Mouse (Mus musculus): ENCODE data around the gene Tmem219. TPM values are rescaled to one million over a fixed set of nuclear protein-coding genes. Genes with fewer than 3 reads are reported as not detected.

The Tmem219 gene
- polyA plus RNA-seq, 1 experiment = 83.6 TPM

- no peak for DNase-seq
- H3K4me1 ChIP-seq (ENCODE audit: control insufficient read depth, insufficient read depth, low read length) = peaks cover 4% of the 10 kb centered on the region; the same call in 1 of the 2 replicates
- TF ChIP-seq CTCF (IDR thresholded peaks at IDR 0.05; ENCODE audit: insufficient read depth, low read length) (no peak), POLR2A (IDR thresholded peaks at IDR 0.05; ENCODE audit: borderline replicate concordance, extremely low read depth, low read depth, low read length) (no peak)
- no peak overlapping the region for H3K4me3 ChIP-seq (replicated peaks; ENCODE audit: extremely low read depth, low read depth, low read length)
- WGBS = 88% methylated on average over 23 of the region's 23 CpGs
These were observed 52.8 kb downstream of the Tmem219 start for GRCm38 (mm10) chr7:126869780-126870519.

DNA sequence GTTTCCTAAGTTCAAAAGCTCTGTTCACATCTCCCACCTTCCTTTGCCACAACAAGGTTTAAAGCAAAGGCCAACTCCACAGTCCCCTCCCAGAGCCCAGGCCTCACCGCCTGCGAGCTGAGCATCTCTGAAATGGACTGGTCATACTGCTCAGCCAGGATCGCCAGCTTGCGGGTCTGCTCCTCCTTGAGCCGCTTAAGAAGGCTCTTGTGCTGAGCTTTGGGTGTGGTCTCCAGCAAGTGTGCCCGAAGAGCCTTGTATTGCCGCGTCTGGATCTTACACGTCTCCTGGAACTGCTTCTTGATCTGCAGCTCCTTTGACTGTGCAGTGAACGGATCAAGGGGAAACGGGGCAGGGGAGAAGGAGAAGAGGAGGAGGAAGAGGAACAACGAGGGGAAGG is 54.7 kb downstream of the Tmem219 start:
- 58% methylated on average over 12 of the region's 12 CpGs for WGBS
- TF ChIP-seq CTCF (IDR thresholded peaks at IDR 0.05; ENCODE audit: insufficient read depth, low read length) (no peak), POLR2A (IDR thresholded peaks at IDR 0.05; ENCODE audit: borderline replicate concordance, extremely low read depth, low read depth, low read length) (no peak)
- no peaks in the 10 kb centered on the region for H3K4me1 ChIP-seq (ENCODE audit: control insufficient read depth, insufficient read depth, low read length)
- no peak overlapping the region for H3K4me3 ChIP-seq (replicated peaks; ENCODE audit: extremely low read depth, low read depth, low read length)
- DNase-seq = no peak

- TF ChIP-seq CTCF (IDR thresholded peaks at IDR 0.05; ENCODE audit: insufficient read depth, low read length) (no peak), POLR2A (IDR thresholded peaks at IDR 0.05; ENCODE audit: borderline replicate concordance, extremely low read depth, low read depth, low read length) (no peak)
- 75% methylated on average over 2 of the region's 2 CpGs for WGBS
- Histone ChIP-seq H3K4me3 (replicated peaks; ENCODE audit: extremely low read depth, low read depth, low read length) (no peak overlapping the region), H3K4me1 (ENCODE audit: control insufficient read depth, insufficient read depth, low read length) (peaks cover 3% of the 10 kb centered on the region)
- DNase-seq = no peak
These were observed 55.2 kb downstream of the Tmem219 start for GRCm38 (mm10) chr7:126867534-126867933.

- DNase-seq = no peak
- H3K4me3 ChIP-seq (replicated peaks; ENCODE audit: extremely low read depth, low read depth, low read length) = no peak overlapping the region
- H3K4me1 ChIP-seq (ENCODE audit: control insufficient read depth, insufficient read depth, low read length) = peaks cover 11% of the 10 kb centered on the region
- TF ChIP-seq CTCF (IDR thresholded peaks at IDR 0.05; ENCODE audit: insufficient read depth, low read length) (no peak), POLR2A (IDR thresholded peaks at IDR 0.05; ENCODE audit: borderline replicate concordance, extremely low read depth, low read depth, low read length) (no peak)
- WGBS = 58% methylated on average over 6 of the region's 6 CpGs
These were observed 58.9 kb downstream of the Tmem219 start for GRCm38 (mm10) chr7:126863791-126864190.

DNA sequence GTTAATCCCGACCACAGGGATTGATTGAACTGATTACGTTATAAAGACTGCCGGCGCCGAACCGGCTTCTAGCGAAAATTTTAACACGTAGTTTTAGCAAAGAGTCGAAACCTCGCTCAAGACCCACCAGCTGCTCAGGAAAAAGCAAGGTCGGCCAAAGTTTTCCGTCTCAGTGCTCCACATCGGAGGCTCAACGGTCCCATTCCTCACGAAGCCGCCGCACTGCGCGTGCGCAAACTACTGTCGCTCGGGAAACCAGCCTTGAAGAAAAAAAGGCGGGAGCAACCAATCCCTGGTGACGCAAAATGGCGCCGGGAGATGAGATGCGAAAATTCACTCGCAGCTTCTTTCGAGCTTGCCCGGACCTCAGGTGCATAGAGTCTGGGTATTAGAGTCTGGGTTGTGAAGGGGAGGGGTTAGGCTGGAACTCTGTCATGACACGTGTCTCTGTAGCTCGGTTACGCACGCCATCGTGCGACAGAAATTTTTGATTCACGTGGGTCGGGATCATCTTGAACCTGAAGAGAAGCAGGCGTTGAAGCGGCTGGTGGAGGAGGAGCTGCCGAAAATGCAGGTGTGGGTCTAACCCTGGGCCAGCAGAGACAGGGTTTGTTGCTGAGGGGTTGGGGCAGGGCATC is 60.5 kb downstream of the Tmem219 start, which contains the start of gene Ino80e:
TSS of gene Ino80e (minus strand) at position 231 of the 638 bp plus-strand sequence.
- peak; percentile 91 for DNase-seq
- TF ChIP-seq POLR2A (IDR thresholded peaks at IDR 0.05; ENCODE audit: borderline replicate concordance, extremely low read depth, low read depth, low read length) (peak; percentile 65; the same call in 1 of the 2 replicates), CTCF (IDR thresholded peaks at IDR 0.05; ENCODE audit: insufficient read depth, low read length) (no peak)
- Histone ChIP-seq H3K4me3 (replicated peaks; ENCODE audit: extremely low read depth, low read depth, low read length) (peak within 1 kb of the TSS; percentile 89), H3K4me1 (ENCODE audit: control insufficient read depth, insufficient read depth, low read length) (peaks cover 11% of the 10 kb centered on the region)
- WGBS = under 1% methylated on average over 41 of the region's 41 CpGs

DNA sequence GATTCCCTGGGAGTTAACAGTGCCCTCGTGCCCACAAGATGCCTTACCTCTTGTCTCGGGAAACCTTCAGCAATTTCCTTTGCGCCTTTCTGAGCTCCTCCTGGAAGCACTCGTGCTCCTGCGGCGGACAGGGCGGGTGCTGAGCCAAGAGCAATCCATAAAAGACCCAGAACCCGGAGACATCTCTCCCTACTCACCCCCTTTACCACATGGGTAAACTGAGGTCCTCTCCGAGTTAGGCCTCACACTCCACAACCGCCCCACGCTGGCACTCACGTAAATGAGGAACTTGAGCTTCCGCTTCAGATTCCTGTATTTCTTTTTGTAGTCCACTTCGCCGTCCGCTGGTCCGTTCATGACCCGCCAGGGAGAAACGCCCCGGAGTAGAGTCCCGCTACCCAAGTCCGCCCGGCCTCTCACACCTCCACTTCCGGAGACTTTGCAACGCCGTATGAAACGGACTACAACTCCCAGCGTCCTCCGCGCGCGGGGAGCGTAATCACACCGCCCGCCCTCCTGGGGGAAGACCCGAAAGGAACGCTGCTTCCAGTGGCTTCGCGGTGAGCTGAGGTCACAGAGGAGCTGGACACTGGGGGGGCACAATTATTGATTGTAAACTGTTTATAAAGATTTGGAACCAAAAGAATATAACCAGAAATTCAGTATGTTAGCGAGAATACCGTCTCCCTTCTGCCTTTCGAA is 61.1 kb downstream of the Tmem219 start, which contains the start of gene Hirip3:
TSS of gene Hirip3 (plus strand) at position 544 of the 702 bp plus-strand sequence.
- peak; percentile 95 for DNase-seq
- peaks cover 11% of the 10 kb centered on the region for H3K4me1 ChIP-seq (ENCODE audit: control insufficient read depth, insufficient read depth, low read length)
- WGBS = under 1% methylated on average over 42 of the region's 42 CpGs
- peak within 1 kb of the TSS; percentile 89 for H3K4me3 ChIP-seq (replicated peaks; ENCODE audit: extremely low read depth, low read depth, low read length)
- TF ChIP-seq POLR2A (IDR thresholded peaks at IDR 0.05; ENCODE audit: borderline replicate concordance, extremely low read depth, low read depth, low read length) (peak; percentile 82; the same call in 1 of the 2 replicates), CTCF (IDR thresholded peaks at IDR 0.05; ENCODE audit: insufficient read depth, low read length) (no peak)

DNA sequence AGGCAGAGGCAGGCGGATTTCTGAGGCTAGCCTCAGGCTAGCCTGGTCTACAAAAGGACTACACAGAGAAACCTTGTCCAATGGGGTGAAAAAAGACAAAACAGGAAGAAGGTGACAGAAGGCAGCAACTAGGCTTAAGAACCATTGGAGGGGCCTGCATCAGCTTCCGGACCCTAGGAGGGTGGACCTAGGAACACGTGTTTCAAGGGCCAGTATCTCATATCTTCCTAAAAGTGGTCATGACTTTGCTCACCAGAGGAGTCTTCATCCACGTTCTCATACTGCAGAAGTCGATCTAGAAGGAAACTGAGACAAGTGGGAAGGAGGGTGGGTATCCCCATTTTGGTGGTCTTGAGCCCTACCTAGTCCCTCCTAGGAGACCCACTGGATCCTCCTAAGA is 61.7 kb downstream of the Tmem219 start:
- Histone ChIP-seq H3K4me3 (replicated peaks; ENCODE audit: extremely low read depth, low read depth, low read length) (peak overlapping the region; percentile 89), H3K4me1 (ENCODE audit: control insufficient read depth, insufficient read depth, low read length) (peaks cover 11% of the 10 kb centered on the region)
- no peak for DNase-seq
- 53% methylated on average over 5 of the region's 5 CpGs for WGBS
- TF ChIP-seq CTCF (IDR thresholded peaks at IDR 0.05; ENCODE audit: insufficient read depth, low read length) (no peak), POLR2A (IDR thresholded peaks at IDR 0.05; ENCODE audit: borderline replicate concordance, extremely low read depth, low read depth, low read length) (no peak)

DNA sequence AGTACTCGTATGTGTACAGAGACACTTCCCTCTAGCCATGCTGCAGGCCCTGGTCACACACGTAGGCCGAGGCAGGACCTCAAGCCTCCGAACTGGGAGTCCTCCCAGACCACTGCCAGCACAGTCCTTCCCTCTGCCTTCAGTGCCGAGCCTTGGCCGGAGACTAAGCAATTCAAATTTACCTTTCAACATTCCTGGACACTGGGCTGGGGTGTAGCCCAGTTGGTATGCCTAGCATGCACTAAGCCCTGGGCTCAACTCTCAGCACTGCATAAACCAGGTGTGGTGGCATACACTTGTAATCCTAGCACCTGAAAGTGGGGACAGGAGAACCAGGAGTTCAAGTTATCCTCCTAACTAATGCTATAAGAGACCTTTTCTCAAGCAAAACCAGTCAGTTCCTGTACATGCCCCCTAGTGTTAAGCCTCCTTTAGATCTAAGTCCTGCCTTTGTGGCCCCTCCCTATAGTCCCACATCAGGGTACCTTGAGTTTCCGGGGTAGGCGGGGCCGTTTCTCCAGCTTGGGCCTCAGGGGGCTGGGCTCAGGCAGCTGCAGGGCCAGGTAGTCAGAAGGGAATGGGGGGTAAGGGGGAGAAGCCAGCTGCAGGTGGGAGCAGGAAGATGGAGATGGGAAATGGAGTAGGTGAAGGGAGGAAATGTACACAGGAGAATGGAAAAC is 65.8 kb downstream of the Tmem219 start:
- peaks cover 6% of the 10 kb centered on the region for H3K4me1 ChIP-seq (ENCODE audit: control insufficient read depth, insufficient read depth, low read length)
- no peak overlapping the region for H3K4me3 ChIP-seq (replicated peaks; ENCODE audit: extremely low read depth, low read depth, low read length)
- WGBS = 62% methylated on average over 9 of the region's 9 CpGs
- DNase-seq = no peak
- TF ChIP-seq CTCF (IDR thresholded peaks at IDR 0.05; ENCODE audit: insufficient read depth, low read length) = no peak
- TF ChIP-seq POLR2A (IDR thresholded peaks at IDR 0.05; ENCODE audit: borderline replicate concordance, extremely low read depth, low read depth, low read length) = peak; percentile 42; the same call in 1 of the 2 replicates

DNA sequence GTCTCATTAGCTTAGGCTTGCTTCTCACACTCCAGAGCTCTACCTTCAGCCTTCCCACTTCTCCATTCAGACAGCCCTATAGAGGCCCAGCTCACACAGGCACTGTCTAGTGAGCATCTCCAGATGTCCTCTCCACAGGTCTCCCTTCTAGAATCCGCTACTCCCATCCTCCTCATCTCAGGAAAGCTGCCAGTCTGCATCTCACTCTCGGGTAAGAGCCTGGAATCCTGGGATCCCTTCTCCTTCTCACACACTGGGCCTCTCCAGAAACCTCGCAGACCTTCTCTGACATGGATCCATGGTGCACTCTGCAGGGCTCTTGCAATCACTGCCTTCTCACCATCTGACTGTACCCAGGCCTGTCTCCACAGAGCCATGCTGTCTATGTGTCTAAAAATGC is 67.1 kb downstream of the Tmem219 start:
- WGBS = 86% methylated on average over 3 of the region's 3 CpGs
- Histone ChIP-seq H3K4me3 (replicated peaks; ENCODE audit: extremely low read depth, low read depth, low read length) (no peak overlapping the region), H3K4me1 (ENCODE audit: control insufficient read depth, insufficient read depth, low read length) (peaks cover under 1% of the 10 kb centered on the region; the same call in 1 of the 2 replicates)
- DNase-seq = no peak
- TF ChIP-seq CTCF (IDR thresholded peaks at IDR 0.05; ENCODE audit: insufficient read depth, low read length) (no peak), POLR2A (IDR thresholded peaks at IDR 0.05; ENCODE audit: borderline replicate concordance, extremely low read depth, low read depth, low read length) (no peak)
